ENCODE assay signal across 7 mouse cellular contexts in genomic region chr5:139536211-139536910, GRCm38 (mm10). TPM values are rescaled to one million over a fixed set of nuclear protein-coding genes. Genes with fewer than 3 reads are reported as not detected.
DNase-seq lines count a peak whose midpoint lies in the region; ATAC-seq and TF ChIP-seq lines count a peak whose summit lies in the region.

No protein-coding gene starts in this region.

- H3K4me2 ChIP-seq in embryonic facial prominence, embryonic 14.5 days (ENCODE audit: low read depth, low read length), result no peak overlapping the region
- peak overlapping the region; percentile 13 for H3K4me2 ChIP-seq in hindbrain, embryonic 14.5 days (replicated peaks)
- peak overlapping the region; percentile 32 for H3K4me2 ChIP-seq in midbrain, embryonic 11.5 days

- no peak for ATAC-seq in G1E (ENCODE audit: extremely low read depth, insufficient number of reproducible peaks, low FRiP score, poor library complexity, severe bottlenecking)
- ATAC-seq in embryonic facial prominence, embryonic 14.5 days (ENCODE audit: low read depth), result peak; percentile 58; the same call in 1 of the 2 replicates
- ATAC-seq in hindbrain, embryonic 14.5 days (ENCODE audit: low FRiP score), result peak; percentile 43; the same call in 1 of the 2 replicates
- peak; percentile 36; the same call in 1 of the 2 replicates for ATAC-seq in midbrain, embryonic 11.5 days (ENCODE audit: low FRiP score)

- no peak overlapping the region for H3K27ac ChIP-seq in embryonic facial prominence, embryonic 14.5 days (replicated peaks; ENCODE audit: low read depth, low read length)
- peak overlapping the region; percentile 82 for H3K27ac ChIP-seq in hindbrain, embryonic 14.5 days
- H3K27ac ChIP-seq in midbrain, embryonic 11.5 days (ENCODE audit: low read depth, low read length), result peak overlapping the region; percentile 70

- no peaks in the 10 kb centered on the region for H3K36me3 ChIP-seq in G1E (replicated peaks)
- H3K36me3 ChIP-seq in embryonic facial prominence, embryonic 14.5 days (ENCODE audit: control insufficient read depth, insufficient read depth, low read length), result no peaks in the 10 kb centered on the region
- no peaks in the 10 kb centered on the region for H3K36me3 ChIP-seq in hindbrain, embryonic 14.5 days (replicated peaks; ENCODE audit: control insufficient read depth, insufficient read depth)
- H3K36me3 ChIP-seq in midbrain, embryonic 11.5 days (ENCODE audit: control insufficient read depth, insufficient read depth, low read length), result no peaks in the 10 kb centered on the region

- 0 out of 2 replicates have a peak, but pooled peaks have one; percentile 13 for TF ChIP-seq CTCF in G1E (IDR thresholded peaks at IDR 0.05; ENCODE audit: low read depth, low read length)

- H3K4me1 ChIP-seq in G1E (ENCODE audit: insufficient read depth, low read depth, low read length), result no peaks in the 10 kb centered on the region; the same call in 1 of the 2 replicates
- H3K4me1 ChIP-seq in embryonic facial prominence, embryonic 14.5 days (ENCODE audit: control insufficient read depth, insufficient read depth, low read length), result no peaks in the 10 kb centered on the region
- peaks cover 19% of the 10 kb centered on the region for H3K4me1 ChIP-seq in hindbrain, embryonic 14.5 days (replicated peaks; ENCODE audit: control insufficient read depth, insufficient read depth, low read length)
- peaks cover 30% of the 10 kb centered on the region for H3K4me1 ChIP-seq in midbrain, embryonic 11.5 days (ENCODE audit: control insufficient read depth, insufficient read depth, low read length)

- H3K9ac ChIP-seq in embryonic facial prominence, embryonic 14.5 days (ENCODE audit: low read depth, low read length), result no peak overlapping the region
- no peak overlapping the region for H3K9ac ChIP-seq in hindbrain, embryonic 14.5 days
- H3K9ac ChIP-seq in midbrain, embryonic 11.5 days (ENCODE audit: low read length), result peak overlapping the region; percentile 39; the same call in 1 of the 2 replicates

- peaks cover 51% of the 10 kb centered on the region for H3K27me3 ChIP-seq in G1E (ENCODE audit: insufficient read depth, low read length)
- peaks cover 89% of the 10 kb centered on the region for H3K27me3 ChIP-seq in embryonic facial prominence, embryonic 14.5 days (replicated peaks; ENCODE audit: control insufficient read depth, insufficient read depth, low read length)
- H3K27me3 ChIP-seq in hindbrain, embryonic 14.5 days (ENCODE audit: control insufficient read depth, insufficient read depth, low read length), result peaks cover 72% of the 10 kb centered on the region
- peaks cover 82% of the 10 kb centered on the region for H3K27me3 ChIP-seq in midbrain, embryonic 11.5 days (ENCODE audit: control insufficient read depth, insufficient read depth, low read length)

- H3K9me3 ChIP-seq in G1E (replicated peaks), result no peaks in the 10 kb centered on the region
- no peaks in the 10 kb centered on the region for H3K9me3 ChIP-seq in embryonic facial prominence, embryonic 14.5 days (ENCODE audit: control insufficient read depth, low read length)
- H3K9me3 ChIP-seq in hindbrain, embryonic 14.5 days (ENCODE audit: control insufficient read depth, low read length), result no peaks in the 10 kb centered on the region
- no peaks in the 10 kb centered on the region for H3K9me3 ChIP-seq in midbrain, embryonic 11.5 days (ENCODE audit: control insufficient read depth, low read length)

- 2% methylated on average over 26 of the region's 26 CpGs for WGBS in embryonic facial prominence, embryonic 14.5 days
- WGBS in hindbrain, embryonic 14.5 days, result under 1% methylated on average over 26 of the region's 26 CpGs
- WGBS in midbrain, embryonic 11.5 days, result 1% methylated on average over 26 of the region's 26 CpGs

- H3K4me3 ChIP-seq in G1E (ENCODE audit: low read depth, low read length), result no peak overlapping the region
- H3K4me3 ChIP-seq in embryonic facial prominence, embryonic 14.5 days (ENCODE audit: low read depth, low read length), result no peak overlapping the region
- no peak overlapping the region for H3K4me3 ChIP-seq in hindbrain, embryonic 14.5 days (replicated peaks; ENCODE audit: low read length)
- no peak overlapping the region for H3K4me3 ChIP-seq in midbrain, embryonic 11.5 days (ENCODE audit: low read depth, low read length)

- intact Hi-C loops in left cerebral cortex, postnatal 14 days (cut with DNase I), result loop anchor here (1.0 to 10.0 kb wide), 2 partner anchors 132 to 218 kb away; no protein-coding TSS in a partner anchor

- peak; percentile 64 for DNase-seq in G1E (ENCODE audit: low spot score)
- DNase-seq in adrenal gland, postnatal 25 days, result peak; percentile 89
- DNase-seq in embryonic facial prominence, embryonic 14.5 days (ENCODE audit: low spot score), result peak; percentile 63
- DNase-seq in hindbrain, embryonic 14.5 days (ENCODE audit: low spot score), result peak; percentile 79
- peak; percentile 32 to 72 for DNase-seq in left cerebral cortex, postnatal 14 days (ENCODE audit: low spot score in 2 of 2)
- DNase-seq in midbrain, embryonic 11.5 days (ENCODE audit: low spot score, missing footprints), result peak; percentile 99
- DNase-seq in spleen, postnatal 10 days (ENCODE audit: low spot score in 2 of 2), result peak; percentile 57 to 85

RNA-seq across cellular contexts. Expression of gene Uncx, which starts 6.9 kb away (rescaled TPM):
- not detected in 2 replicates for total RNA-seq in G1E (2014; fragmentation: Nextera tagmentation)
- not detected in 2 replicates for total RNA-seq in G1E (2017)
- not detected in 2 replicates for polyA plus RNA-seq in G1E (2012)
- total RNA-seq in adrenal gland, postnatal 25 days (2021), result not detected in 2 replicates
- polyA plus RNA-seq in embryonic facial prominence, embryonic 14.5 days (2014; fragmentation: Nextera tagmentation; extraction: Ambion mirVana), result 2.5 and 2.9 TPM in 2 replicates
- polyA plus RNA-seq in hindbrain, embryonic 14.5 days (2014; fragmentation: Nextera tagmentation; extraction: Ambion mirVana), result 25.4 and 31.0 TPM in 2 replicates
- total RNA-seq in left cerebral cortex, postnatal 14 days (2021), result under 1 TPM in 1 of 2 experiments, not detected in 1; 0.48 TPM
- 41.8 and 46.4 TPM in 2 replicates for polyA plus RNA-seq in midbrain, embryonic 11.5 days (2014; fragmentation: Nextera tagmentation; extraction: Ambion mirVana)

RNA-seq across cellular contexts. Expression of gene Zfand2a, which starts 52.0 kb away (rescaled TPM):
- total RNA-seq in G1E (2014; fragmentation: Nextera tagmentation), result 22.7 and 26.0 TPM in 2 replicates
- total RNA-seq in G1E (2017), result 10.2 and 13.7 TPM in 2 replicates
- 1.8 and 2.7 TPM in 2 replicates for polyA plus RNA-seq in G1E (2012)
- 22.5 and 31.2 TPM in 2 replicates for total RNA-seq in adrenal gland, postnatal 25 days (2021)
- polyA plus RNA-seq in embryonic facial prominence, embryonic 14.5 days (2014; fragmentation: Nextera tagmentation; extraction: Ambion mirVana), result 5.4 and 10.8 TPM in 2 replicates
- 13.9 and 15.9 TPM in 2 replicates for polyA plus RNA-seq in hindbrain, embryonic 14.5 days (2014; fragmentation: Nextera tagmentation; extraction: Ambion mirVana)
- total RNA-seq in left cerebral cortex, postnatal 14 days (2021), result 10 to 100 TPM; 83.3 to 95.8 TPM
- polyA plus RNA-seq in midbrain, embryonic 11.5 days (2014; fragmentation: Nextera tagmentation; extraction: Ambion mirVana), result 4.4 and 6.9 TPM in 2 replicates
